Mouse (Mus musculus) G1E (cell line): ENCODE measurements around the gene Hoxc10.

ENCODE experiments used
- CTCF ChIP-seq: IDR thresholded peaks from 2 replicates; pipeline ENCODE4 v1.5.1; 2012; ENCODE audit warnings: low read depth, low read length, inconsistent platforms, mixed read lengths
- GATA1 ChIP-seq: IDR thresholded peaks from 2 replicates; pipeline ENCODE4 v1.6.1; 2012; ENCODE audit warnings: borderline replicate concordance, low read length, inconsistent platforms, mixed read lengths
- POLR2AphosphoS5 ChIP-seq: IDR thresholded peaks from 2 replicates; pipeline ENCODE4 v1.6.1; 2012; ENCODE audit warnings: low read depth, low read length, inconsistent platforms; ENCODE audit not compliant: insufficient replicate concordance
- TAL1 ChIP-seq: conservative IDR thresholded peaks from 2 replicates; pipeline ENCODE4 v1.6.1; 2012; ENCODE audit warnings: low read depth, low read length, inconsistent platforms, mixed read lengths

DNA sequence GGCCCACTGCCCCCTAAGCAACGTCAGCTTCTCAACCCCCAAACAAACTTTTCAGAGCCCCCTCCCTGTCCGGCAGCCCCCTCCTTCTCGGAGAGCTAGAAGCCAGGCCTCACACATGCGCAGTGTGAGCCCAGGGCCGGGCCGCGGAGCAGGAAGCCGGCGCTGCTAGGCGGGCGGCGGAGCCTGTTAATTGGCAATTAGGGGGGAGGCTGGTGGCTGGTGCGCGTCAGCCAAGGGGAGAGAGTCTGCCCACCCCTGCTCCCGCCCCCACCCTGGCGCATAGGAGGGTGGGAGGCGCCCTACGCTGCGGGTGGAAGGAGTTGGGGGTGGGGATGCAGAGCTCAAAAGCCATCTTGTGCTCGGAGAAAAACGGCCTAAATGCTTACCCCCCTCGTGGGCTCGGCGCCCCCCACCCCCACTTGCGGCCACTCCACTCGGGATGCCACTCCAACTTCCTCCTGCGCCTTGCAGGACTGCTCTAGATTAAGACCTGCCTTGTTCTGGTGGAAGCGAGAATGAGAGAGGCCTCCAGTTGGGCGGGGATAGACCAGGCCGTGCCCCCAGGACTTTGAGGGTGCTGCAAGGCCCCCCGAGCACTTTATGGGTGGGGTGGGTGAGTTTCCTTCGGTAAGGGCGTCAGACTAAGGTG, 32.7 kb downstream of the Hoxc10 start:
- TF ChIP-seq CTCF (no peak), GATA1 (no peak), TAL1 (no peak), POLR2AphosphoS5 (no peak)
